Mouse (Mus musculus) intestine, postnatal 0 days (tissue): ENCODE results near the gene Hivep3. TPM values are rescaled to one million over a fixed set of nuclear protein-coding genes. Genes with fewer than 3 reads are reported as not detected.
A peak's percentile ranks its signal among the peaks of the same experiment; 100 is the strongest.

ENCODE experiments used
- ATAC-seq: fragments of 200-750 bp; cut with Nextera tagmentation; 2 replicates; pipeline ENCODE4 v1.8.0; 2017; ENCODE audit warnings: mild to moderate bottlenecking, moderate TSS enrichment, moderate library complexity
- H3K27ac ChIP-seq: fragments of 300-500 bp; sonication (generic); 2 replicates; pipeline ENCODE4 v1.5.1; 2014; ENCODE audit warnings: mild to moderate bottlenecking, low read depth, low read length, moderate library complexity
- H3K27me3 ChIP-seq: fragments of 300-500 bp; sonication (generic); replicated peaks from 2 replicates; pipeline ENCODE4 v1.6.1; 2014; ENCODE audit warnings: low read length, mixed read lengths; ENCODE audit not compliant: control insufficient read depth, insufficient read depth
- H3K36me3 ChIP-seq: fragments of 300-500 bp; sonication (generic); 2 replicates; pipeline ENCODE4 v1.6.1; 2014; ENCODE audit warnings: mild to moderate bottlenecking, moderate library complexity; ENCODE audit not compliant: control insufficient read depth, insufficient read depth
- H3K4me1 ChIP-seq: fragments of 300-500 bp; sonication (generic); replicated peaks from 2 replicates; pipeline ENCODE4 v1.6.1; 2014; ENCODE audit warnings: antibody characterized with exemption, low read length, mixed read lengths; ENCODE audit not compliant: control insufficient read depth, insufficient read depth
- H3K4me2 ChIP-seq: fragments of 300-500 bp; sonication (generic); replicated peaks from 2 replicates; pipeline ENCODE4 v1.6.1; 2014; ENCODE audit warnings: low read depth, mild to moderate bottlenecking, moderate library complexity
- H3K4me3 ChIP-seq: fragments of 300-500 bp; sonication (generic); 2 replicates; pipeline ENCODE4 v1.5.1; 2014; ENCODE audit warnings: low read depth, low read length
- H3K9ac ChIP-seq: fragments of 300-500 bp; sonication (generic); 2 replicates; pipeline ENCODE4 v1.6.1; 2014; ENCODE audit warnings: mild to moderate bottlenecking, low read depth, low read length
- H3K9me3 ChIP-seq: fragments of 300-500 bp; sonication (generic); 2 replicates; pipeline ENCODE4 v1.6.1; 2016; ENCODE audit warnings: mixed run types; ENCODE audit not compliant: control insufficient read depth
- CTCF ChIP-seq: sonication (generic); IDR thresholded peaks from 2 replicates; pipeline ENCODE4 v1.5.1; 2016; ENCODE audit warnings: low read depth, mild to moderate bottlenecking, control low read depth, antibody characterized with exemption, moderate library complexity
- WGBS: fragments of 180-500 bp; shearing (Covaris S2); extraction: QIAGEN DNeasy Blood & Tissue Kit; methylation state at CpG from one replicate; pipeline ENCODE4 v1.1.7; 2014; 5-methylcytosine and 5-hydroxymethylcytosine counted together
- polyA plus RNA-seq: library from polyadenylated mRNA; unstranded; fragments of >200 nt; fragmentation: Nextera tagmentation; extraction: Ambion mirVana; gene quantifications from 2 replicates; pipeline ENCODE4 v1.2.1, GENCODE M21; 2015

Hivep3 gene
- polyA plus RNA-seq, 1 experiment from 2014 or later: 4.1 TPM

DNA sequence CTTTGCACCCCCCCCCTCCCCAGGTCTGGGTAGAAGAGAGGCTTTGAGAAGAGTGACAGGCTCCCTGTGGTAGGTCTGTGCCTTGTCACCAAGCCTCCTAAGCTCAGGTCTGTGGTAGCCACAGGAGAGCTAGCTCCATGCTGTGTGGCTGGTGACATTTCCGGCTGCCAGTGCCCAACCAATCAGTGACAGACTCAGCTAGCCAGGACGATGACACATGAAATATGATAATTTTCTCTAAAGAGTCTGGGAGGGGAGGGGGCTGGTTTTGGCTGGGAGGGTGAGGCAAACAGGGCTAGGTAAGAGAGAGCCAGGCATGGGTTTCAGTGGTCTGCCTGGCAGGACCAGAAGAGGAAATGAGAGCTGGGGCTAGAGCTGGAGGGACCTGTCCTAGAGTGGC is 79.2 kb downstream of the Hivep3 start:
- no peaks in the 10 kb centered on the region for H3K36me3 ChIP-seq
- H3K4me3 ChIP-seq: no peak overlapping the region
- H3K4me1 ChIP-seq: no peaks in the 10 kb centered on the region
- no peak overlapping the region for H3K4me2 ChIP-seq
- H3K9me3 ChIP-seq: no peaks in the 10 kb centered on the region
- no peak overlapping the region for H3K9ac ChIP-seq
- WGBS: 22% methylated on average over 2 of the region's 2 CpGs
- H3K27me3 ChIP-seq: 0 out of 2 replicates have a peak, but pooled peaks cover 2% of the 10 kb centered on the region
- ATAC-seq: no peak
- no peak for TF ChIP-seq CTCF
- H3K27ac ChIP-seq: no peak overlapping the region

DNA sequence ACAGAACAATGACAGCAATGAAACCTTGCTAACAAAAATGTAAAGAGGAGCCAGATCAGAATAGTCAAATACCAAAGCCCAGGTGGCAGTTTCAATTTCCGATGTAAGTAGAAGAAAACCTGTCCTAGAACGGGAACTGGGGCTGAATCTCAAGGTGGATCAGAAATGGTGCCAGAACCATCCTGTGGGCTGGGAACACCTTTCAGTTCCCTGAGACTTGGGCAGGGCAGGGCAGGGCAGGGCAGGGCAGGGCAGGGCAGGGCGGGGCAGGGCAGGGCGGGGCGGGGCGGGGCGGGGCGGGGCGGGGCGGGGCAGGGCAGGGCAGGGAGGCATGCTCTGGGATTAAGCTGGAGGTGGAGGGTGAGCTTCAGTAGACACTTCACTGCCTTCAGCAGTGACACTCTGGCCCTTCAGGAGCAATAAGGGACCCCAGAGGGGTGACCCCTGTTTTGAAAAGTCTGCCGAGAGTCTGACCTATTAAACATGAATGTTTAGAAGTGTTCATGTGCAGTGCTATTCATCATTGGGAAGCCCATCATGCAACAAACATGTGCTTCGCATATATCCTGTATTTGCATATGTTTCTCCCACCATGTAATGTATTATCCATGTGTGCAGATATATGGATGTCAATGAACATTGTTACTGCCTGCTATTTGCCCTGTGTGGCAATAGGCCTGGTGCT is 80.1 kb downstream of the Hivep3 start:
- Histone ChIP-seq H3K27ac (no peak overlapping the region), H3K4me1 (no peaks in the 10 kb centered on the region), H3K4me3 (peak overlapping the region; percentile 47; the same call in 1 of the 2 replicates), H3K9ac (no peak overlapping the region), H3K4me2 (peak overlapping the region; percentile 82), H3K27me3 (0 out of 2 replicates have a peak, but pooled peaks cover 2% of the 10 kb centered on the region), H3K36me3 (no peaks in the 10 kb centered on the region), H3K9me3 (no peaks in the 10 kb centered on the region)
- WGBS: 35% methylated on average over 5 of the region's 12 CpGs
- ATAC-seq: 0 out of 2 replicates have a peak, but pooled peaks have one; percentile 63
- TF ChIP-seq CTCF: no peak

- H3K27ac ChIP-seq: no peak overlapping the region; the same call in 1 of the 2 replicates
- TF ChIP-seq CTCF: no peak
- no peak; the same call in 1 of the 2 replicates for ATAC-seq
- H3K9me3 ChIP-seq: no peaks in the 10 kb centered on the region
- 2% methylated on average over 44 of the region's 47 CpGs for WGBS
- H3K36me3 ChIP-seq: no peaks in the 10 kb centered on the region
- H3K27me3 ChIP-seq: 0 out of 2 replicates have a peak, but pooled peaks cover 2% of the 10 kb centered on the region
- H3K9ac ChIP-seq: no peak overlapping the region
- H3K4me3 ChIP-seq: peak overlapping the region; percentile 47
- H3K4me2 ChIP-seq: peak overlapping the region; percentile 82
- H3K4me1 ChIP-seq: no peaks in the 10 kb centered on the region
These were observed 80.9 kb downstream of the Hivep3 start for GRCm38 (mm10) chr4:119814185-119815132.

DNA sequence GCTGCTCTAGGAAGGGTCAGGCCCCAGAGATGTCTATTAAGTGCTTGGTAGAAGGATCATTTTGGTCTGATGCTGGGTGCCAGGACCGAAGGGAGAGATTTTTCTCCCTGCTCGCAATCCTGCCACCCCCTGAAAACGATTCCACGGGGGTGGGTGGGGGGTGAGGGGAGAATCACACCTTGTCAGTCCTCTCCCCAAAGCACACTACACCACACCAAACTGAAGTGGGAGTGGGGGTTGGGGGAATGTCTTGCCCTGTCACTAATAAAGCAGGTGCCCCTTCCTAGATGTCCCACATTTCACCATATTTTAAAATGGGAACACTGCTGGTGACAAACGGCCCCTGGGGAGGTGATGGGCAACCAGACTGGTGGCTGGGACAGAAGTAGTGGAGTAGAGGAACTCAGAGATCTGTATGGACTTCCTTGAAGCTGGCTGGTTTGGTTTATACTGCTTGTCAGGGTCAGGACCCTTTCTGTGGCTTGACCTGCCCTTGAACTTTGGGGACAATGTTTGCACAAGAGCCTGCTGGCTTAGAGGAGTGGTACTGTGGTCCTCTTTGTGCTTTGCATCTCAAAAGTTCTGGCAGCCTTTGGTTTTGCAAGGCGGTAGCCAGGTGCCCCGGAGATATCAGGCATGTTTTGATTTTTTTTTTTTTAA is 81.7 kb downstream of the Hivep3 start:
- ATAC-seq: no peak
- Histone ChIP-seq H3K36me3 (no peaks in the 10 kb centered on the region), H3K9ac (no peak overlapping the region), H3K4me2 (peak overlapping the region; percentile 82), H3K27me3 (0 out of 2 replicates have a peak, but pooled peaks cover 2% of the 10 kb centered on the region), H3K4me3 (peak overlapping the region; percentile 47), H3K4me1 (no peaks in the 10 kb centered on the region), H3K9me3 (no peaks in the 10 kb centered on the region), H3K27ac (no peak overlapping the region; the same call in 1 of the 2 replicates)
- 17% methylated on average over 7 of the region's 7 CpGs for WGBS
- no peak for TF ChIP-seq CTCF

DNA sequence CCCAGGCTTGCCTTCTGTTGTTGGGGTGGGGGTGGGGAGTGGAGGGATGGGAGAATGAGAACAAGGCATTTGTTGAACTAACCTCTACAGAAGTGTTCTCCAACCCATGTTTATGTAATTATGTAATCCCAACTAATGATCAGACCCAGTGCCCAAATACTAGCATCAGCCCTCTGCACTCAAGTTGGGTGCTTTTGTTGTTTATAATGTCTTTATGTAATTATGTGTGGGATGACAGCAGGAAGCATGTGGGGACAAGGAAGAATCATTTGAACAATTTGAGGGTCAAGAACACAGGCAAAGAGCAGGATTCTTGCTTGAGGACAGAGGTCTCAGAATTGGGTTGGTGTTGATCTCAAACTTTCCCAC is 82.2 kb downstream of the Hivep3 start:
- no peaks in the 10 kb centered on the region for H3K4me1 ChIP-seq
- no peak for ATAC-seq
- H3K27me3 ChIP-seq: 0 out of 2 replicates have a peak, but pooled peaks cover 2% of the 10 kb centered on the region
- H3K9ac ChIP-seq: no peak overlapping the region
- no peaks in the 10 kb centered on the region for H3K36me3 ChIP-seq
- H3K27ac ChIP-seq: no peak overlapping the region
- no peak overlapping the region for H3K4me2 ChIP-seq
- no peak for TF ChIP-seq CTCF
- H3K4me3 ChIP-seq: no peak overlapping the region
- no peaks in the 10 kb centered on the region for H3K9me3 ChIP-seq
